Mouse (Mus musculus) limb, embryonic 14.5 days (tissue): Measurements from ENCODE around the gene Bnip3. TPM values are rescaled to one million over a fixed set of nuclear protein-coding genes. Genes with fewer than 3 reads are reported as not detected.

ENCODE experiments used
- ATAC-seq: fragments of 200-750 bp; cut with Nextera tagmentation; 2 replicates; pipeline ENCODE4 v1.8.0; 2017; ENCODE audit warnings: low read depth, moderate number of reproducible peaks, moderate TSS enrichment; ENCODE audit not compliant: low FRiP score
- DNase-seq: peaks from one replicate; pipeline ENCODE4 v3.0.0-alpha.2; 2015; ENCODE audit warnings: low spot score
- H3K27ac ChIP-seq: fragments of 300-500 bp; sonication (generic); replicated peaks from 2 replicates; pipeline ENCODE4 v1.5.1; 2014; ENCODE audit warnings: low read depth, mild to moderate bottlenecking, low read length, moderate library complexity, mixed read lengths
- H3K27me3 ChIP-seq: fragments of 300-500 bp; sonication (generic); 2 replicates; pipeline ENCODE4 v1.6.1; 2014; ENCODE audit warnings: low read length, mixed read lengths; ENCODE audit not compliant: control insufficient read depth, insufficient read depth
- H3K36me3 ChIP-seq: fragments of 300-500 bp; sonication (generic); 2 replicates; pipeline ENCODE4 v1.6.1; 2014; ENCODE audit warnings: mild to moderate bottlenecking, low read length, moderate library complexity, mixed read lengths; ENCODE audit not compliant: control insufficient read depth, insufficient read depth
- H3K4me1 ChIP-seq: fragments of 300-500 bp; sonication (generic); 2 replicates; pipeline ENCODE4 v1.6.1; 2014; ENCODE audit warnings: antibody characterized with exemption, low read length, mixed read lengths; ENCODE audit not compliant: control insufficient read depth, insufficient read depth
- H3K4me2 ChIP-seq: fragments of 300-500 bp; sonication (generic); replicated peaks from 2 replicates; pipeline ENCODE4 v1.6.1; 2014; ENCODE audit warnings: low read depth, mild to moderate bottlenecking, low read length, moderate library complexity; ENCODE audit not compliant: severe bottlenecking
- H3K4me3 ChIP-seq: fragments of 300-500 bp; sonication (generic); replicated peaks from 2 replicates; pipeline ENCODE4 v1.5.1; 2014; ENCODE audit warnings: low read length
- H3K9ac ChIP-seq: fragments of 300-500 bp; sonication (generic); 2 replicates; pipeline ENCODE4 v1.6.1; 2014; ENCODE audit warnings: mild to moderate bottlenecking, low read depth, low read length, moderate library complexity; ENCODE audit not compliant: severe bottlenecking
- H3K9me3 ChIP-seq: fragments of 300-500 bp; sonication (generic); 2 replicates; pipeline ENCODE4 v1.6.1; 2016; ENCODE audit warnings: low read length; ENCODE audit not compliant: control insufficient read depth
- POLR2A ChIP-seq: fragments of 200-500 bp; IDR thresholded peaks from 2 replicates; pipeline ENCODE4 v1.8.0; 2012; ENCODE audit warnings: inconsistent platforms, mild to moderate bottlenecking, moderate library complexity, borderline replicate concordance; ENCODE audit not compliant: insufficient read depth, insufficient read length; ENCODE audit errors: extremely low read depth
- WGBS: fragments of 180-500 bp; shearing (Covaris S2); extraction: QIAGEN DNeasy Blood & Tissue Kit; methylation state at CpG from one replicate; pipeline ENCODE4 v1.1.7; 2014; 5-methylcytosine and 5-hydroxymethylcytosine counted together
- polyA plus RNA-seq, 2 experiments: library from polyadenylated mRNA; depleted of rRNA in 1 of 2; stranded (reverse) in 1 of 2; unstranded in 1 of 2; fragments of >200 nt; fragmentation: Nextera tagmentation in 1 of 2; extraction: Ambion mirVana in 1 of 2; gene quantifications; 2 replicates each; pipeline versions ENCODE4 v1.2.1 to v1.2.3; 2012 to 2014

Gene Bnip3
- polyA plus RNA-seq, 2 experiments, result 51.5 to 92.1 TPM

GRCm38 (mm10) chr7:138938991-138939390 lies 29.7 kb upstream of the Bnip3 start:
- no peak for TF ChIP-seq POLR2A
- Histone ChIP-seq H3K36me3 (no peaks in the 10 kb centered on the region), H3K9me3 (no peaks in the 10 kb centered on the region), H3K9ac (no peak overlapping the region), H3K27me3 (peaks cover 44% of the 10 kb centered on the region), H3K4me3 (no peak overlapping the region), H3K27ac (no peak overlapping the region), H3K4me1 (peaks cover 4% of the 10 kb centered on the region), H3K4me2 (no peak overlapping the region)
- no peak for ATAC-seq
- WGBS, result 84% methylated on average over 7 of the region's 7 CpGs
- DNase-seq, result no peak

- H3K9ac ChIP-seq, result no peak overlapping the region
- 87% methylated on average over 3 of the region's 3 CpGs for WGBS
- H3K9me3 ChIP-seq, result no peaks in the 10 kb centered on the region
- no peaks in the 10 kb centered on the region for H3K4me1 ChIP-seq
- ATAC-seq, result no peak
- no peak overlapping the region for H3K27ac ChIP-seq
- DNase-seq, result no peak
- H3K4me3 ChIP-seq, result no peak overlapping the region
- TF ChIP-seq POLR2A, result no peak
- H3K4me2 ChIP-seq, result no peak overlapping the region
- peaks cover 9% of the 10 kb centered on the region for H3K27me3 ChIP-seq
- no peaks in the 10 kb centered on the region for H3K36me3 ChIP-seq
Measured at GRCm38 (mm10) chr7:138934523-138934922, 25.2 kb upstream of the Bnip3 start.

- Histone ChIP-seq H3K4me2 (no peak overlapping the region), H3K27ac (no peak overlapping the region), H3K27me3 (no peaks in the 10 kb centered on the region), H3K9me3 (no peaks in the 10 kb centered on the region), H3K36me3 (no peaks in the 10 kb centered on the region), H3K9ac (no peak overlapping the region), H3K4me3 (no peak overlapping the region), H3K4me1 (no peaks in the 10 kb centered on the region)
- TF ChIP-seq POLR2A, result no peak
- 90% methylated on average over 4 of the region's 4 CpGs for WGBS
- no peak for DNase-seq
- ATAC-seq, result no peak
Measured at GRCm38 (mm10) chr7:138928456-138928855, 19.1 kb upstream of the Bnip3 start.

GRCm38 (mm10) chr7:138923756-138924425 lies 14.6 kb upstream of the Bnip3 start:
- H3K4me3 ChIP-seq, result no peak overlapping the region
- peak; percentile 30 for DNase-seq
- ATAC-seq, result no peak

GRCm38 (mm10) chr7:138921611-138922010 lies 12.3 kb upstream of the Bnip3 start:
- no peak overlapping the region for H3K9ac ChIP-seq
- TF ChIP-seq POLR2A, result no peak
- peaks cover 8% of the 10 kb centered on the region; the same call in 1 of the 2 replicates for H3K4me1 ChIP-seq
- DNase-seq (no peak), ATAC-seq (no peak)
- no peaks in the 10 kb centered on the region for H3K9me3 ChIP-seq
- H3K4me3 ChIP-seq, result no peak overlapping the region
- H3K27me3 ChIP-seq, result no peaks in the 10 kb centered on the region
- no peak overlapping the region for H3K27ac ChIP-seq
- H3K4me2 ChIP-seq, result no peak overlapping the region
- H3K36me3 ChIP-seq, result no peaks in the 10 kb centered on the region
- 95% methylated on average over 8 of the region's 8 CpGs for WGBS

More at GRCm38 (mm10) chr7:138923756-138924425, 14.6 kb upstream of the Bnip3 start:
- 11% methylated on average over 3 of the region's 3 CpGs for WGBS
- Histone ChIP-seq H3K27me3 (no peaks in the 10 kb centered on the region), H3K4me2 (no peak overlapping the region), H3K9me3 (no peaks in the 10 kb centered on the region), H3K9ac (no peak overlapping the region), H3K36me3 (no peaks in the 10 kb centered on the region), H3K4me1 (peaks cover 8% of the 10 kb centered on the region; the same call in 1 of the 2 replicates), H3K27ac (no peak overlapping the region)
- no peak for TF ChIP-seq POLR2A
